Mouse (Mus musculus) liver, embryonic 14.5 days (tissue): Measurements from ENCODE around the gene Pou5f1.

Experiments used
- CTCF ChIP-seq: IDR thresholded peaks from 2 replicates; pipeline ENCODE4 v1.5.1; 2016; ENCODE audit warnings: antibody characterized with exemption, low read depth, control low read depth
- EP300 ChIP-seq: IDR thresholded peaks from 2 replicates; pipeline ENCODE4 v1.6.1; 2016; ENCODE audit warnings: antibody characterized with exemption, low read depth

GRCm38 (mm10) chr17:35543412-35543861 lies 37.6 kb downstream of the Pou5f1 start:
- TF ChIP-seq CTCF: no peak
- TF ChIP-seq EP300: no peak
